Mouse (Mus musculus): ENCODE measurements around the gene Ap2a2.

The Ap2a2 gene

DNA sequence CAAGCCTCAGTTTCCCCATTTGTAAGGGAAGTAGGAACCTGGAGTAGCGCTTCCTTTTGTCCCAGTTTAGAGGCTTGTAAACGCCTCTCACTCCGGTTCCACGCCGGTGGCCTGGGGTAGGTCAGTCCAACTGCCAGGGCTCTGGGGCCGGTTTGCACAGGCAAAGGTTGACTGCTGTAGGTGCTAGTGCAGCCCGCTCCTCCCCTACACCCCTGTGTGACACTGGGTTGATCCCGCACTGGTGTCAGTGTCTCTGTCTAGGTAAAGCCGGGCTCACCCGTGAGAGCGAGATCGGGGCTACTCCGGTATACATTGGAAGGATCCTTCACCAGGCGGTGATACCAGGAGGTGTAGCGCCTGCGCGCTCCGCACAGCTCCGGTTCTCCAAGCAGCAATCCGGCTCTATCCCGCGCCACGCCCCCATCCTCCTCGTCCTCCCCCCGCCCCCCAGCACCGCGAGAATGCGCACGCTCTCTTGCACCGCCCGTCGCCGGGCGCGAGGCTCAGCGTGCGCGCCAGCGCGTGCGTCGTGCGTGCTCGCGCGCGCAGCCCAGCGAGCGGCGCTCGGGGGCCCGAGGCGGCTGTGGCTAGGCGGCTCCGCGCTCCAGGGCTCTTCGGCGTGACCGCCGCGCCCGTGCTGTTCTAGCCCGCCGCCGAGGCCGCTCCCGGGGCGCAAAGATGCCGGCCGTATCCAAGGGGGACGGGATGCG is at the start of gene Ap2a2:
Gene Ap2a2 (plus strand): TSS at position 492 of the 710 bp plus-strand sequence.
- DNase-seq (ENCODE audit: low read depth, low spot score) = peak; percentile 94

- no peak for DNase-seq (ENCODE audit: low read depth, low spot score)
Observed at GRCm38 (mm10) chr7:141517638-141518037, 44.3 kb upstream of the Ap2a2 start.

- no peak for DNase-seq (ENCODE audit: low read depth, low spot score)
Observed at GRCm38 (mm10) chr7:141518296-141518695, 43.7 kb upstream of the Ap2a2 start.

- DNase-seq (ENCODE audit: low read depth, low spot score) = no peak
Observed at GRCm38 (mm10) chr7:141518926-141519325, 43.0 kb upstream of the Ap2a2 start.

DNA sequence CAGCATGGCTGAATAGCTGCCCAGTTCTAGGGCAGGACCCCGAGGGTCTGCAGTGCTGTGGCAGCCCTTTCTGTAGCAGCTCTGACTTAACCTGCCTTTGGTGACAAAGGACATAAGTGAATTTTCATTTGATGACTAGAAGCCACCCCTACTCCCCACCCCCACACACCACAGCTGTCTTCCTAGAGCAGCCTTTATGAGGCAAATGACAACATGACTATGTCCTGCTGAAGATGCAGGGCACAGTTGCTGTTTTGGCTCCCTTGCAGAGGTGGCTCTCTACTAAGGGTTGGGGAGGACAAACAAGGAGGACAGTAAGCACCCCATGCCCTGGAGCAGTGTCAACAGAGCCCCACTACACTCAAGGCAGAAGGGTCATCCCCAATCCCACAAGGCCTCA is 42.2 kb upstream of the Ap2a2 start:
- DNase-seq (ENCODE audit: low read depth, low spot score) = no peak

DNA sequence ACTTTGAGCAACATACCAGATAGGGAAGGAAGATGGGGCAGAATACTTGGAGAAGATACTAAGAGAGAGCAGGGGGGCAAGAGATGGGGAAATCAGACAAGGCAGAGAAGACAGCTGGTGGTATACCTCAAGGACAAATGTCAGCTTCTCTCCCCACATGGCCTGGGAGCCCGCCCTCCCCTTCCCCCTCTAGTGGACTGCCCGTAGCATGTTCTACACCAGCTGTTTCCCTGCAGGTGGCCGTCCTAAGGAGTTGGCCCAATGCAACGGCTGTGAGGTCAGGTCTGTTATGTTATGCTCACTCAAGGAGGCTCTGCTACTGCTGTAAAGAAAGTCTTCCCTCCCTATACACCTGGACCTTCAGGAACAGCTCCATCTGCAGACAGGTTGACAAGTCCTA is 39.0 kb upstream of the Ap2a2 start:
- DNase-seq (ENCODE audit: low read depth, low spot score) = no peak

DNA sequence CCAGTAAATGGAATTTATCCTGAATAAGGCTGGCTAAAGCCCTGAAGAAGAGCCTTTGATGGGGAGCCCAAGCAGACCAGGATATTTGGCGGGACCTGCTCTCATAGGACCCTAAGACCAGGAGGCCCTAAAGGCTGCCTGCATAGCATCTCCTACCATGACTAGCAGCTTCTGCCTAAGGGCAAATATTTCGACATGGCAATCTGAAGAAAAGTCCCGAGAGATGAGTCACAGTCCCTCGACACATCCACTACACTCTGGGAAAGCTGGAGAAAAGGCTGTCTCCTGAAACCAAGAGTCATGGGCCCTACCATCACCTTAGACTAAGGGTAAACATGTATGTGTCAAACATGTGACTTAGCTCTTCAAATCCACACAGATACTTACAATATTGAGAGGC is 37.7 kb upstream of the Ap2a2 start:
- DNase-seq (ENCODE audit: low read depth, low spot score) = no peak

GRCm38 (mm10) chr7:141524760-141525579 is 37.0 kb upstream of the Ap2a2 start:
- peak; percentile 57 for DNase-seq (ENCODE audit: low read depth, low spot score)

- no peak for DNase-seq (ENCODE audit: low read depth, low spot score)
Observed at GRCm38 (mm10) chr7:141525580-141525925, 36.4 kb upstream of the Ap2a2 start.

GRCm38 (mm10) chr7:141535570-141535969 is 26.4 kb upstream of the Ap2a2 start:
- no peak for DNase-seq (ENCODE audit: low read depth, low spot score)

- no peak for DNase-seq (ENCODE audit: low read depth, low spot score)
Observed at GRCm38 (mm10) chr7:141538852-141539555, 23.0 kb upstream of the Ap2a2 start.

DNA sequence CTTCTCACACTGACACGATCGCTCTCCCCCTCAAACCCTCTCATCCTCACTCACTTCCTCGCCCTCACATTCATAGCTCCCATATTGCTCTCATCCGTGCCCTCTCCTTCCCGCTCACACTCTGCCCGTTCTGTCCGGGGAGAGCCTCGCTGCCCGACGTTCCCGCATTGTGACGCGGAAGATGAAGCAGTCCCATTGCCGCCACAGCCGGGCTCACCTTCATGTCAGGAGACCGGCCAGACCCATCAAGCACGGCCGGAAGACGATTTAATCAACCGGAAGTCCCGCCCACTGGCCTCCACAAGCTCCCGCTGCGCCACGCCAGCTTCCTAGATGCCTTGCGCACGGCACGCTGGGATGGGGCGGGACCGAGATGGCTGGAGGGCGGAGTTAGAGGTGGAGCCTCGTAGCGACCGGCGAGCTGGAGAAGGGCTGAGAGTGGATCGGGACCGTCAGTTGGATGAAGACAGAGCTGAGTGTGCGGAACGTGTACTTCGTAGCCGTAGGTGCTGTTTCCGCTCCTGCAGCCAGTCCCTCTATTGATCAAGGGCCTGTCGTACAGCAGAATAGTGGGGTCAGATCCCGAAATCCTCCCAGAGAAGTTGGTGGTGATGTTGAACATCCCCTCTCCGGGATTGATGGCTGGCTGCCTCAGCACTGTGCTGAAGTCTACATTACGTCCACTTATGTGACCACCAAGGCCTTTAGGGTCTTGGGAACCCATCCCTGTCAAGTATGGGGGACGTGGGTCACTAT is 22.2 kb upstream of the Ap2a2 start, which contains the start of gene Chid1:
Gene Chid1 (minus strand): TSS at position 302 of the 756 bp plus-strand sequence.
- DNase-seq (ENCODE audit: low read depth, low spot score) = peak; percentile 98

- no peak for DNase-seq (ENCODE audit: low read depth, low spot score)
Observed at GRCm38 (mm10) chr7:141540312-141541081, 21.5 kb upstream of the Ap2a2 start.

DNA sequence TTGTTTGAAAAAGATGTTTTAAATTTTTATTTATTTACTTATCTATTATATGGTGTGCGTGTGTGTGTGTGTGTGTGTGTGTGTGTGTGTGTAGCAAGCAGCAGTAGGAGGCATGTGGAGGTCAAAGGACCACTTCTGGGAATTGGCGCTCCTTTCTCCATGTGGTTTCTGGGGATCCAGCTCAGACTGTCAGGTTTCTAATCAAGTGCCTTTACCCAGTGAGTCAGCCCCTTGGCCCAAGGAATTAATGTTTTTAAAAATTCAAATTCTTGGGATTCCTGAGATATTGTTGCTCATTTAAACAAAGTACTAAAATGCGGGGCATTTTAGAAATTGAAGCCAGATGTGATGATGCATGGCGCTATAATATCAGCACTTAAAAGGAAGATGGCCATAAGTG is 20.3 kb upstream of the Ap2a2 start:
- no peak for DNase-seq (ENCODE audit: low read depth, low spot score)

- DNase-seq (ENCODE audit: low read depth, low spot score) = no peak
Observed at GRCm38 (mm10) chr7:141542588-141542987, 19.4 kb upstream of the Ap2a2 start.

DNA sequence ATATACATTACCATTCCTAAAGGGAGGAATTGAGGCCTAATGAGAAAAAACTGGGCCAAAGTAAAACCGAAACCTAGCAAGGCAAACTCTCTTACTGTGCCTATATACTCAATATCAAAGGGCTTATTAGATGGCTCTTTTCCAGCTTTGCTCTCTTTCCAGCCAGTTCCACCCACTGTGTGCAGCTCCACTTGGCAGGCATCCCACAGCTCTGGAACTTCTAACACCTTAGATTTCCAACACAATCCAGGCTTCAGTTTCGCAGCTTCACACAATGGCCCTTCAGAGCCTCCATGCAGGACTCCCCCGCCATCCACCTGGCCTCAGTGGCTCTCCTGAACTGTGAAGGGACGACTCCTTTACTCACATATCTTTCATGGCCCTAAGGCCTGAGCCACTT is 17.3 kb upstream of the Ap2a2 start:
- DNase-seq (ENCODE audit: low read depth, low spot score) = no peak

DNA sequence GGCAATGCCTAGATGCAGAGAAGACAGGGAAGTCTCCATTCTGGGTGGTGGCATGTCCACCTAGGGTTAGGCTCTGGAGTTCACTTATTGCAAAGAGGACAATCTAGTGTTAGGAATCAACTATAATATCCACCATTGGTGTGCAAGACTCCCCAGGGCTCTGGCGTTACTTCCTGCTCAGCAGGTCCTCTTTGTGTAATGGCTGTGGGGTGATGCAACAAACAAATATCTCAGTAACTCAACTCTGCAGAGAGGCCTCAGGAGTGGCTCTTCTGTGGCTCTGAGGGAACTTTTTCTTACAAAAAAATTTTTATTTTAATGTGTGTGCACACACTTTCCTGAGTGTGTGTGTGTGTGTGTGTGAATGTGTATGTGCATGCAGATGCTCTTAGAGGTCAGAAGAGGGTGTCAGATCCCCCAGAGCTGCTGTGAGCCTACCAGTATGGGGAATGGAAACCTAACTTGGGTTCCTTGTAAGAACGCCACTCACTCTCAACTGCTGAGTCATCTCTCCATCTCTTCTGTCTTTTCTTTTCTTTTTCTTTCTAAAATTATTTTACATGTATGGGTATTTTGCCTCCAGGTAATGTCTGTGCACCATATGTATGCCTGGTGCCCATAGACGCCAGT is 12.4 kb upstream of the Ap2a2 start:
- no peak for DNase-seq (ENCODE audit: low read depth, low spot score)

- DNase-seq (ENCODE audit: low read depth, low spot score) = no peak
Observed at GRCm38 (mm10) chr7:141550464-141550863, 11.5 kb upstream of the Ap2a2 start.

- DNase-seq (ENCODE audit: low read depth, low spot score) = no peak
Observed at GRCm38 (mm10) chr7:141558329-141558776, 3.6 kb upstream of the Ap2a2 start.

GRCm38 (mm10) chr7:141558946-141559345 is 3.0 kb upstream of the Ap2a2 start:
- no peak for DNase-seq (ENCODE audit: low read depth, low spot score)

Measured in forelimb bud, embryonic 11.5 days (tissue).